Mouse (Mus musculus) ovary, postnatal 36 days (tissue): ENCODE data around the gene Krtap12-1.
"Not testable (repeated sequence)": the region's sequence is repeated elsewhere in the genome, so short reads cannot be mapped to it uniquely, and the experiment has no call there.

Experiments used
- DNase-seq: peaks from one replicate; pipeline ENCODE4 v3.0.0; 2022; ENCODE audit warnings: low spot score, mixed read lengths

Gene Krtap12-1

DNA sequence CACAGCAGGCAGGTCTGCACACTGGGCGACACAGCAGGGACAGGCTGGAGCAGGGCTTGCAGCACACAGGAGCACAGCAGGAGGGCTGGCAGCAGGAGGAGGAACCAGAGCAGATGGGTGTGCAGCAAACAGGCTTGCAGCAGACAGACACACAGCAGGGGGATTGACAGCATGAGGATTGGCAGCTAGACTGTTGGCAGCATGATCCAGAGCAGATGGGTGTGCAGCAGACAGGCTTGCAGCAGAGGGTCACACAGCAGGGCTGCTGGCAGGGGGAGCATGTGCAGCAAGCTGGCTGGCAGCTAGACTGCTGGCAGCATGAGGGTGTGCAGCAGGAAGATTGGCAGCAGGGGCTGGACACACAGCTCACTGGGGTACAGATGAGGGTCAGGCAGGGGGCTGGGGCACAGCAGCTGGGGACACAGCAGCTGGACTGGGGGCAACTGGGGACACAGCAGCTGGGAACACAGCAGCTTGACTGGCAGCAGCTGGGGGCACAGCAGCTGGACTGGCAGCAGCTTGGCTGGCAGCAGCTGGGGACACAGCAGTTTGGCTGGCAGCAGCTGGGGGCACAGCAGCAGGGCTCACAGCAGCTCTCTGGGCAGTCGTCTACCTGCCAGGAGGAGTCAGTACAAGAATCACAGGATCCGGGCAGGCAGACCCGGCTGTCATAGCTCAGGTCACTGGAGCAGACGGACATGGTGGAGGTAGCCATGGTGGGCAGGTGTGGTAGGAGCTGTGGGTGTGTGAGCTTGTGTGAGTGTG lies 21.7 kb downstream of the Krtap12-1 start, which contains the start of gene Gm18596:
Gene Gm18596, minus strand, starts transcription at position 715 of the 765 bp plus-strand sequence.
- DNase-seq, result not testable (repeated sequence)

DNA sequence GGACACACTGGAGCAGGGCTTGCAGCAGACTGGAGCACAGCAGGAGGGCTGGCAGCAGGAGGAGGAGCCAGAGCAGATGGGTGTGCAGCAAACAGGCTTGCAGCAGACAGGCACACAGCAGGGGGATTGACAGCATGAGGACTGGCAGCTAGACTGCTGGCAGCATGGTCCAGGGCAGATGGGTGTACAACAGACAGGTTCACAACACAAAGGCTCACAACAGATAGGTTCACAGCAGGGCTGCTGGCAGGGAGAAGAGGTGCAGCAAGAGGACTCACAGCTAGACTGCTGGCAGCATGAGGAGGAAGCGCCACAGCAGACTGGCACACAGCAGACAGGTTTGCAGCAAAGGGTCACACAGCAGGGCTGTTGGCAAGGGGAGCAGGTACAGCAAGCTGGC lies 30.3 kb downstream of the Krtap12-1 start:
- not testable (repeated sequence) for DNase-seq

DNA sequence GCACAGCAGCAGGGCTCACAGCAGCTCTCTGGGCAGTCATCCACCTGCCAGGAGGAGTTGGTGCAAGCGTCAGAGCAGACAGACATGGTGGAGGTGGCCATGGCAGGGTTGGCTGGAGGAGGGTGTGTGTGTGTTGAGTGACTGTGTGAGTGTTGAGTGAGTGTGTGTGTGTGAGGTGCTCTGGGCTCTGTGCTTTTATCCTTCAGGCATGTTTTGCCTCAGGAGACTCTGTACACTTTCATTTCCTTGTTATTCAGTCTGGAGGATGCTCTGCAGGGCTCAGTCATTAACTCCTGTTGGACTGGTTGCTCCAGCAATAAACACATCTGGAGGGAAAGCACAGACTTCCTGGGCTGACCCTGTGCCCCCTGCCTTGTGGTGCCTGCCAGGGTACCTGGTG lies 30.9 kb downstream of the Krtap12-1 start, which contains the start of gene Gm9736:
Gene Gm9736, minus strand, starts transcription at position 101 of the 400 bp plus-strand sequence.
- not testable (repeated sequence) for DNase-seq

DNA sequence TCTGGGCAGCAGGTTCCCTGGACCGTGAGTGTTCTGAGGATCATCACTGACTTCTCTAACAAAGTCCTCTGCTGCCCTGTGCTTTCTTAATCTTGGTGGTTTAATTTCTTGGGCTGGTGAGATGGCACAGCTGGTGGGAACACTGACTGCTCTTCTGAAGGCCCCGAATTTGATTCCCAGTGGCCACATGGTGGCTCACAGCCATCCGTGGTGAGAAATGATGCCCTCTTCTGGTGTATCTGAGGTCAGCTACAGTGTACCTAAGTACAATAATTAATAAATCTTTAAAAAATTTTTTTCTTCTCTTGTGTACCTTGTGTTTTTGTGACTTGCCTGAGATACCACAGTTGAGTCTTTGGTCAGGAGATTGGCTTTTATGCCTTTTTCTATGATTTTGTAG lies 31.9 kb downstream of the Krtap12-1 start:
- not testable (repeated sequence) for DNase-seq

DNA sequence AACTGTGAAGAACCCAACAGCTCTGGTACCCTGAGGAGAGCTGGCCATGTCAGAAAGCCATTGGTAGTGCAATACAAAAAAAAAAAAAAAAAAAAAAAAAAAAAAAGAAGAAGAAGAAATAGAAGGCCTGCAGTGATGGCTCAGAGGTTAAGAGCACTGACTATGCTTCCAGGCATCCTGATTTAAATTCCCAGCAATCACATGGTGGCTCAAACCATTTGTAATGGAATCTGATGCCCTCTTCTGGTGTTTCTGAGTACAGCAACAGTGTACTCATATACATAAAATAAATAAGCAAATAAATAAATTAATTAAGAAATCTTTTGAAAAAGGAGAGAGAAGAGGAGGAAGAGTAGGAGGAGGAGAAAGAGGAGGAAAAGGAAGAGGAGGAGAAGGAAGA lies 33.0 kb downstream of the Krtap12-1 start:
- DNase-seq, result no peak

DNA sequence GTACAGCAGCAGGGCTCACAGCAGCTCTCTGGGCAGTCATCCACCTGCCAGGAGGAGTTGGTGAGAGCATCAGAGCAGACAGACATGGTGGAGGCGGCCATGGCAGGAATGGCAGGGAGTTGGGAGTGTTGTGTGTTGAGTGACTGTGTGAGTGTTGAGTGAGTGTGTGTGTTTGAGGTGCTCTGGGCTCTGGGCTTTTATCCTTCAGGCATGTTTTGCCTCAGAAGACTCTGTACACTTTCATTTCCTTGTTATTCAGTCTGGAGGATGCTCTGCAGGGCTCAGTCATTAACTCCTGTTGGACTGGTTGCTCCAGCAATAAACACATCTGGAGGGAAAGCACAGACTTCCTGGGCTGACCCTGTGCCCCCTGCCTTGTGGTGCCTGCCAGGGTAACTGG lies 39.2 kb downstream of the Krtap12-1 start, which contains the start of gene Gm3233:
Gene Gm3233, minus strand, starts transcription at position 101 of the 400 bp plus-strand sequence.
- not testable (repeated sequence) for DNase-seq

DNA sequence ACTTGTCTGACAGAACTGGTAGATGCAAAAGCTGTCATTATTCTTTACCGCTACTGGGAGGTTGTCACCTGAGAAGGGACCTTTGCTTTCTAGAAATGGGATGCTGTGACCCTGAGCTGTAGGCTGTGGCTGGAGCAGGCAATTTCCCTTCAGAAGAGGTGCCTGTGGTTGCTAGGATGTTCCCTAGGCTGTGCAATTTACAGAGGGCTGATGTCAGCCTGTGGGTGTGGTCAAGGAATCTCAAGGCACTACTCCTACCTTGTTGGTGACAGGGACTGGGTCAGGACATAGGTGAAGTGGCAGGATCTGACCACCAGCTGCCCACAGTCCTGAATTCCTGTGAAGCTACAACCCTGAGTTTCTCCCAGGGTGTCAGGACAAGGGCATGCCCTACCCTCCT lies 49.3 kb downstream of the Krtap12-1 start:
- DNase-seq, result no peak
